In the genomic region with DNA sequence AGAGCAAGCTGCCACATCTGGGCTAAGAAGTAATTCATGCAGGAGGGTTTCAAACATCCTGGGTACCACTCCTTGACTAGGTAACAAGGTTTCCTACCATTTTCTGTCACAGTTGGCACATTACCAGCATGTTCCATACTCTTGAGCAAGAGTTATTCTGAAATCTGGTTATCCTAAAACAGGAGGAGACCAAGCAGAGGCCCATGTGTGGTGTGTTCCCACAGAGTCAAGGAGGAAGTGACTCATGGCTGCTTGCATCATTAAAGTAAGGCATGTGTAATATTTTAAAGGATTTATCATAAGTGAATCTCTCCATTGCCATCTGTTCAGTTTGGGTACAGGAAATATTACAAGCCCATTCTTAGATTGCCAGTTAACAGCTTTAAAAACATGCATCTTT, we compare ENCODE assay signal across 25 mouse cellular contexts. TPM values are rescaled to one million over a fixed set of nuclear protein-coding genes. Genes with fewer than 3 reads are reported as not detected.
DNase-seq lines count a peak whose midpoint lies in the region; ATAC-seq lines count a peak whose summit lies in the region.
"Had no signal": no experiment of that assay in that cellular context is flagged by ENCODE, and none has a peak within 500 bp of the region (broad histone marks: within the 10 kb centered on the region; RNA-seq: fewer than 3 reads in every experiment).

No protein-coding gene starts in this region.

- no peak overlapping the region for H3K9ac ChIP-seq in forebrain, embryonic 13.5 days
- H3K9ac ChIP-seq: embryonic facial prominence, embryonic 15.5 days; heart, embryonic 12.5 days; hindbrain, embryonic 14.5 days; limb, embryonic 12.5 days; liver, embryonic 13.5 days; lung, embryonic 14.5 days; midbrain, embryonic 12.5 days; neural tube, embryonic 12.5 days had no signal

- peaks cover 4% of the 10 kb centered on the region for H3K27me3 ChIP-seq in forebrain, embryonic 13.5 days
- H3K27me3 ChIP-seq: neural tube, embryonic 12.5 days had no signal

- peak; percentile 79 for ATAC-seq in megakaryocyte, adult 5-6 weeks (ENCODE audit: poor library complexity, severe bottlenecking)
- ATAC-seq in forebrain, embryonic 13.5 days, result no peak
- ATAC-seq: forebrain, embryonic 14.5 days; intestine, postnatal 0 days had no signal

- no peaks in the 10 kb centered on the region for H3K4me1 ChIP-seq in forebrain, embryonic 13.5 days
- H3K4me1 ChIP-seq: embryonic facial prominence, embryonic 15.5 days; heart, embryonic 12.5 days; limb, embryonic 12.5 days; liver, embryonic 13.5 days; neural tube, embryonic 12.5 days had no signal

- H3K4me2 ChIP-seq in forebrain, embryonic 13.5 days, result no peak overlapping the region
- H3K4me2 ChIP-seq: embryonic facial prominence, embryonic 15.5 days; heart, embryonic 12.5 days; hindbrain, embryonic 14.5 days; limb, embryonic 12.5 days; liver, embryonic 13.5 days; lung, embryonic 14.5 days; midbrain, embryonic 12.5 days; neural tube, embryonic 12.5 days had no signal

- no peak overlapping the region for H3K4me3 ChIP-seq in forebrain, embryonic 13.5 days
- H3K4me3 ChIP-seq: embryonic facial prominence, embryonic 15.5 days; heart, embryonic 12.5 days; layer of hippocampus, adult 2 months; limb, embryonic 12.5 days; liver, embryonic 13.5 days; midbrain, embryonic 12.5 days; neural tube, embryonic 12.5 days had no signal

- no peaks in the 10 kb centered on the region for H3K9me3 ChIP-seq in forebrain, embryonic 13.5 days (replicated peaks)
- H3K9me3 ChIP-seq: embryonic facial prominence, embryonic 15.5 days; heart, embryonic 12.5 days; limb, embryonic 12.5 days; liver, embryonic 13.5 days; midbrain, embryonic 12.5 days; neural tube, embryonic 12.5 days had no signal

- no peaks in the 10 kb centered on the region for H3K36me3 ChIP-seq in forebrain, embryonic 13.5 days (ENCODE audit: poor library complexity, severe bottlenecking)
- H3K36me3 ChIP-seq: embryonic facial prominence, embryonic 15.5 days; heart, embryonic 12.5 days; limb, embryonic 12.5 days; liver, embryonic 13.5 days; midbrain, embryonic 12.5 days; neural tube, embryonic 12.5 days had no signal

- H3K27ac ChIP-seq in forebrain, embryonic 13.5 days, result no peak overlapping the region
- H3K27ac ChIP-seq: embryonic facial prominence, embryonic 15.5 days; hindbrain, embryonic 14.5 days; kidney, postnatal 0 days; layer of hippocampus, adult 2 months; limb, embryonic 12.5 days; liver, embryonic 13.5 days; macrophage; midbrain, embryonic 12.5 days; neural tube, embryonic 12.5 days had no signal

- peak; percentile 5 to 16 for DNase-seq in layer of hippocampus, adult 8-10 months (ENCODE audit: low spot score in 2 of 2)
- no peak for DNase-seq in layer of hippocampus, postnatal 10 days (ENCODE audit: low spot score in 2 of 2)
- DNase-seq in A20 (ENCODE audit: low read depth, low spot score), result peak; percentile 7
- DNase-seq in NIH3T3 (ENCODE audit: low read depth), result peak; percentile 1
- no peak for DNase-seq in lung, postnatal 14 days
- DNase-seq: adrenal gland, adult 8-10 months; cerebellum, adult 11 months; cerebellum, postnatal 25 days; liver, embryonic 13.5 days; lung, embryonic 14.5 days; spleen, adult 18-20 months; thymus, postnatal 25 days had no signal

RNA-seq across cellular contexts. Expression of gene Htr1b, which starts 7.7 kb away (rescaled TPM):
- total RNA-seq in layer of hippocampus, adult 8-10 months (2022), result 10 to 100 TPM in 3 of 4 experiments, 1 to 10 TPM in 1; 9.8 to 13.8 (median 12.3) TPM
- total RNA-seq in layer of hippocampus, postnatal 10 days (2021), result 1 to 10 TPM; 7.8 to 8.3 TPM
- total RNA-seq in megakaryocyte, adult 5-6 weeks (2015), result 1.0 and 1.5 TPM in 2 replicates
- 1.4 and 1.7 TPM in 2 replicates for total RNA-seq in megakaryocyte, adult 5-6 weeks (2017)
- polyA plus RNA-seq in forebrain, embryonic 13.5 days (2015; fragmentation: Nextera tagmentation; extraction: Ambion mirVana), result 0.23 and 0.53 TPM in 2 replicates
- polyA plus RNA-seq: macrophage had no signal

Comparison
In these comparisons a context has a peak if more than half of its experiments do, and no peak if none do; other contexts are left out.
1. DNase-seq: peak in layer of hippocampus, adult 8-10 months (2 of 2), A20 (single experiment) and NIH3T3 (single experiment); none in layer of hippocampus, postnatal 10 days (0 of 2) and lung, postnatal 14 days (single experiment).